Mouse (Mus musculus): ENCODE measurements around the gene Ret. TPM values are rescaled to one million over a fixed set of nuclear protein-coding genes. Genes with fewer than 3 reads are reported as not detected.

The Ret gene
- polyA plus RNA-seq, 1 experiment from 2014 or later = 0.80 TPM

- WGBS = 84% methylated on average over 12 of the region's 12 CpGs
- Histone ChIP-seq H3K4me3 (ENCODE audit: control insufficient read depth in 1 of 2, insufficient read depth in 1 of 2, low read depth in 1 of 2, low read length in 2 of 2) (no peak overlapping the region), H3K9me3 (ENCODE audit: control insufficient read depth, low read length) (no peaks in the 10 kb centered on the region), H3K4me1 (ENCODE audit: control insufficient read depth in 2 of 2, insufficient read depth in 2 of 2, low read length in 2 of 2) (no peaks in the 10 kb centered on the region), H3K27ac (replicated peaks in 1 of 2; ENCODE audit: control insufficient read depth in 1 of 2, insufficient read depth in 1 of 2, low read depth in 2 of 2, low read length in 2 of 2) (no peak overlapping the region), H3K4me2 (ENCODE audit: low read length) (no peak overlapping the region), H3K27me3 (ENCODE audit: control insufficient read depth, insufficient read depth, low read length) (no peaks in the 10 kb centered on the region), H3K9ac (ENCODE audit: low read length) (no peak overlapping the region), H3K36me3 (ENCODE audit: control insufficient read depth, insufficient read depth, low read length) (no peaks in the 10 kb centered on the region)
- ATAC-seq (ENCODE audit: insufficient number of reproducible peaks, insufficient read depth, low FRiP score, low read depth) = no peak
Observed at GRCm38 (mm10) chr6:118162457-118163082, 34.9 kb downstream of the Ret start.

GRCm38 (mm10) chr6:118153091-118153490 lies 44.4 kb downstream of the Ret start:
- Histone ChIP-seq H3K36me3 (ENCODE audit: control insufficient read depth, insufficient read depth, low read length) (no peaks in the 10 kb centered on the region), H3K9ac (ENCODE audit: low read length) (no peak overlapping the region), H3K27ac (replicated peaks in 1 of 2; ENCODE audit: control insufficient read depth in 1 of 2, insufficient read depth in 1 of 2, low read depth in 2 of 2, low read length in 2 of 2) (no peak overlapping the region), H3K9me3 (ENCODE audit: control insufficient read depth, low read length) (no peaks in the 10 kb centered on the region), H3K4me2 (ENCODE audit: low read length) (no peak overlapping the region), H3K4me3 (ENCODE audit: control insufficient read depth in 1 of 2, insufficient read depth in 1 of 2, low read depth in 1 of 2, low read length in 2 of 2) (no peak overlapping the region), H3K27me3 (ENCODE audit: control insufficient read depth, insufficient read depth, low read length) (no peaks in the 10 kb centered on the region), H3K4me1 (ENCODE audit: control insufficient read depth in 2 of 2, insufficient read depth in 2 of 2, low read length in 2 of 2) (no peaks in the 10 kb centered on the region)
- 82% methylated on average over 5 of the region's 5 CpGs for WGBS
- ATAC-seq (ENCODE audit: insufficient number of reproducible peaks, insufficient read depth, low FRiP score, low read depth) = no peak

GRCm38 (mm10) chr6:118150988-118151387 lies 46.5 kb downstream of the Ret start:
- Histone ChIP-seq H3K27me3 (ENCODE audit: control insufficient read depth, insufficient read depth, low read length) (no peaks in the 10 kb centered on the region), H3K9ac (ENCODE audit: low read length) (no peak overlapping the region), H3K4me2 (ENCODE audit: low read length) (no peak overlapping the region), H3K27ac (replicated peaks in 1 of 2; ENCODE audit: control insufficient read depth in 1 of 2, insufficient read depth in 1 of 2, low read depth in 2 of 2, low read length in 2 of 2) (no peak overlapping the region), H3K36me3 (ENCODE audit: control insufficient read depth, insufficient read depth, low read length) (no peaks in the 10 kb centered on the region), H3K9me3 (ENCODE audit: control insufficient read depth, low read length) (no peaks in the 10 kb centered on the region), H3K4me3 (ENCODE audit: control insufficient read depth in 1 of 2, insufficient read depth in 1 of 2, low read depth in 1 of 2, low read length in 2 of 2) (no peak overlapping the region), H3K4me1 (ENCODE audit: control insufficient read depth in 2 of 2, insufficient read depth in 2 of 2, low read length in 2 of 2) (no peaks in the 10 kb centered on the region)
- WGBS = 65% methylated on average over 8 of the region's 8 CpGs
- ATAC-seq (ENCODE audit: insufficient number of reproducible peaks, insufficient read depth, low FRiP score, low read depth) = no peak

GRCm38 (mm10) chr6:118150538-118150937 lies 47.0 kb downstream of the Ret start:
- 88% methylated on average over 2 of the region's 2 CpGs for WGBS
- no peak for ATAC-seq (ENCODE audit: insufficient number of reproducible peaks, insufficient read depth, low FRiP score, low read depth)
- Histone ChIP-seq H3K36me3 (ENCODE audit: control insufficient read depth, insufficient read depth, low read length) (no peaks in the 10 kb centered on the region), H3K9ac (ENCODE audit: low read length) (no peak overlapping the region), H3K27ac (replicated peaks in 1 of 2; ENCODE audit: control insufficient read depth in 1 of 2, insufficient read depth in 1 of 2, low read depth in 2 of 2, low read length in 2 of 2) (no peak overlapping the region), H3K9me3 (ENCODE audit: control insufficient read depth, low read length) (no peaks in the 10 kb centered on the region), H3K4me3 (ENCODE audit: control insufficient read depth in 1 of 2, insufficient read depth in 1 of 2, low read depth in 1 of 2, low read length in 2 of 2) (no peak overlapping the region), H3K4me2 (ENCODE audit: low read length) (no peak overlapping the region), H3K27me3 (ENCODE audit: control insufficient read depth, insufficient read depth, low read length) (no peaks in the 10 kb centered on the region), H3K4me1 (ENCODE audit: control insufficient read depth in 2 of 2, insufficient read depth in 2 of 2, low read length in 2 of 2) (no peaks in the 10 kb centered on the region)

GRCm38 (mm10) chr6:118150128-118150527 lies 47.4 kb downstream of the Ret start:
- Histone ChIP-seq H3K27me3 (ENCODE audit: control insufficient read depth, insufficient read depth, low read length) (no peaks in the 10 kb centered on the region), H3K4me1 (ENCODE audit: control insufficient read depth in 2 of 2, insufficient read depth in 2 of 2, low read length in 2 of 2) (no peaks in the 10 kb centered on the region), H3K36me3 (ENCODE audit: control insufficient read depth, insufficient read depth, low read length) (no peaks in the 10 kb centered on the region), H3K9ac (ENCODE audit: low read length) (no peak overlapping the region), H3K27ac (replicated peaks in 1 of 2; ENCODE audit: control insufficient read depth in 1 of 2, insufficient read depth in 1 of 2, low read depth in 2 of 2, low read length in 2 of 2) (no peak overlapping the region), H3K4me2 (ENCODE audit: low read length) (no peak overlapping the region), H3K4me3 (ENCODE audit: control insufficient read depth in 1 of 2, insufficient read depth in 1 of 2, low read depth in 1 of 2, low read length in 2 of 2) (no peak overlapping the region), H3K9me3 (ENCODE audit: control insufficient read depth, low read length) (no peaks in the 10 kb centered on the region)
- no peak for ATAC-seq (ENCODE audit: insufficient number of reproducible peaks, insufficient read depth, low FRiP score, low read depth)
- whole genome bisulfite sequencing = 77% methylated on average over 4 of the region's 4 CpGs

GRCm38 (mm10) chr6:118140961-118141360 lies 56.6 kb downstream of the Ret start:
- Histone ChIP-seq H3K9ac (ENCODE audit: low read length) (no peak overlapping the region), H3K27ac (replicated peaks in 1 of 2; ENCODE audit: control insufficient read depth in 1 of 2, insufficient read depth in 1 of 2, low read depth in 2 of 2, low read length in 2 of 2) (no peak overlapping the region), H3K4me1 (ENCODE audit: control insufficient read depth in 2 of 2, insufficient read depth in 2 of 2, low read length in 2 of 2) (peaks cover 0 to 7% of the 10 kb centered on the region in 2 experiments; a peak in 2 of 4 replicates), H3K4me2 (ENCODE audit: low read length) (no peak overlapping the region), H3K27me3 (ENCODE audit: control insufficient read depth, insufficient read depth, low read length) (no peaks in the 10 kb centered on the region), H3K4me3 (ENCODE audit: control insufficient read depth in 1 of 2, insufficient read depth in 1 of 2, low read depth in 1 of 2, low read length in 2 of 2) (no peak overlapping the region), H3K9me3 (ENCODE audit: control insufficient read depth, low read length) (no peaks in the 10 kb centered on the region), H3K36me3 (ENCODE audit: control insufficient read depth, insufficient read depth, low read length) (no peaks in the 10 kb centered on the region)
- no peak for ATAC-seq (ENCODE audit: insufficient number of reproducible peaks, insufficient read depth, low FRiP score, low read depth)
- 78% methylated on average over 6 of the region's 6 CpGs for WGBS

GRCm38 (mm10) chr6:118138731-118139709 lies 58.5 kb downstream of the Ret start, which contains the start of gene Csgalnact2:
TSS of gene Csgalnact2 (minus strand) at chr6:118139140.
- Histone ChIP-seq H3K4me2 (ENCODE audit: low read length) (peak within 1 kb of the TSS; percentile 88), H3K27me3 (ENCODE audit: control insufficient read depth, insufficient read depth, low read length) (no peaks in the 10 kb centered on the region), H3K4me3 (ENCODE audit: control insufficient read depth in 1 of 2, insufficient read depth in 1 of 2, low read depth in 1 of 2, low read length in 2 of 2) (peak within 1 kb of the TSS; percentile 80 to 87), H3K9ac (ENCODE audit: low read length) (peak within 1 kb of the TSS; percentile 84), H3K4me1 (ENCODE audit: control insufficient read depth in 2 of 2, insufficient read depth in 2 of 2, low read length in 2 of 2) (peaks cover 0 to 7% of the 10 kb centered on the region in 2 experiments; a peak in 2 of 4 replicates), H3K36me3 (ENCODE audit: control insufficient read depth, insufficient read depth, low read length) (no peaks in the 10 kb centered on the region), H3K27ac (replicated peaks in 1 of 2; ENCODE audit: control insufficient read depth in 1 of 2, insufficient read depth in 1 of 2, low read depth in 2 of 2, low read length in 2 of 2) (peak within 1 kb of the TSS; percentile 46 to 70), H3K9me3 (ENCODE audit: control insufficient read depth, low read length) (no peaks in the 10 kb centered on the region)
- peak; percentile 99 for ATAC-seq (ENCODE audit: insufficient number of reproducible peaks, insufficient read depth, low FRiP score, low read depth)
- 6% methylated on average over 63 of the region's 66 CpGs for WGBS

Data from heart, embryonic 14.5 days (tissue).